Mouse (Mus musculus): ENCODE results near the gene Gm20683.

DNA sequence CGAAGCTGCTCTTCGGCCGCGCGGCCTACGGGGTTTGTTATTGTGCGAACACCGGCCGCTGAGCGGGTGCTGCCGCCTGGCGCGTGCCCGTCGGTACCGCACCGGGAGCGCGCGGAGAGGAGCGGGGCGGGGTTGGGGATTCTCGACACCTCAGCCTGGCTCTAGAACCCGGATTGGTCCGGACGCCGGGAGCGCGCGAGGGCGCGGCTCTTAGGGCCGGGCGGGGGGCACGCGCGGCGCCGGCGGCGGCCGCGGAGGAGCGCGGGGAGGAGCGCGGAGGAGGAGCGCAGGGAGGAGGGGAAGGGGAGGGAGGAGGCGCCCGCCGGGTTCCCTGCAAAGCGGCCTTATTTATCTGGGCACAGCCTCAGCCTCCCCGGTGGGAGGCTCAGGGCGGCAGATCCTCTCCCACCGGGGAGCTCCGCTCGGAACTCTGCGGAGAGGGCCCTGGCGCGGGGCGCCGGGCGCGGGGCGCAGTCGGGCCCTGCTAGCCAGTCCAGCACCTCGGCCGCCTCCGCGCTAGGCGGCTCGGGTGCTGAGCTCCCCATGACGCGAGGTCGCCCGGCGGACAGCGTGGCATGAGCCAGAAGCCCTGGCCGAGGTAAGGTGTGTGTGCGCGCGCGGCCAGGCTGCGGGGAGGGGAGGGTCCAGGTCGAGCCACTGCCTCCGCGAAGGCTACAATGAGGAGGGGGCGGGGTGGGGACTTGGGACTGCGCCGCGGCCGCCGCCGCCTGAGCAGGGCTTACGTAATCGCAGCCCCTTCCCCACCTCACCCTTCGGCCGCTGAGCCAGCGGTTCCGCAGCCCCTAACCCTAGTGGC is 32.6 kb downstream of the Gm20683 start, which contains the start of gene Fbxl16:
- TF ChIP-seq POLR2A (IDR thresholded peaks at IDR 0.05; ENCODE audit: borderline replicate concordance, insufficient read depth, low read length) (peak; percentile 95), CTCF (IDR thresholded peaks at IDR 0.05; ENCODE audit: borderline replicate concordance, insufficient read depth, low read depth, low read length) (peak; percentile 21; the same call in 1 of the 2 replicates)

Data from cerebellum, adult 2 months (tissue).